Mouse (Mus musculus): ENCODE results near the gene Cped1. TPM values are rescaled to one million over a fixed set of nuclear protein-coding genes. Genes with fewer than 3 reads are reported as not detected.

The Cped1 gene
- 25.0 and 29.4 TPM in 2 replicates for polyA plus RNA-seq (2015; fragmentation: Nextera tagmentation; extraction: Ambion mirVana)

GRCm38 (mm10) chr6:21985732-21986540 lies at the start of gene Cped1:
Gene Cped1, plus strand, starts transcription at chr6:21985916.
- TF ChIP-seq EP300 (IDR thresholded peaks at IDR 0.05) (no peak), CTCF (IDR thresholded peaks at IDR 0.05) (no peak)
- Histone ChIP-seq H3K27me3 (replicated peaks; ENCODE audit: insufficient read depth, low read length) (no peaks in the 10 kb centered on the region), H3K27ac (ENCODE audit: low read length) (peak within 1 kb of the TSS; percentile 66), H3K36me3 (ENCODE audit: insufficient read depth, low read length) (no peaks in the 10 kb centered on the region), H3K4me3 (ENCODE audit: low read depth, low read length) (peak within 1 kb of the TSS; percentile 51), H3K9ac (replicated peaks; ENCODE audit: low read depth) (peak within 1 kb of the TSS; percentile 41), H3K9me3 (ENCODE audit: low read length) (no peaks in the 10 kb centered on the region), H3K4me1 (ENCODE audit: insufficient read depth, low read depth, low read length) (no peaks in the 10 kb centered on the region), H3K4me2 (replicated peaks; ENCODE audit: low read depth, low read length) (peak within 1 kb of the TSS; percentile 75)
- peak; percentile 84 for ATAC-seq
- DNase-seq (ENCODE audit: low spot score), result peak; percentile 65
- under 1% methylated on average over 38 of the region's 38 CpGs for WGBS

- 62% methylated on average over 4 of the region's 4 CpGs for WGBS
- H3K9ac ChIP-seq (replicated peaks; ENCODE audit: low read depth), result no peak overlapping the region
- H3K4me2 ChIP-seq (replicated peaks; ENCODE audit: low read depth, low read length), result no peak overlapping the region
These were observed 47.6 kb upstream of the Cped1 start for GRCm38 (mm10) chr6:21937981-21938635.

GRCm38 (mm10) chr6:21949226-21949731 lies 36.4 kb upstream of the Cped1 start, which contains the start of gene Ing3:
Gene Ing3, plus strand, starts transcription at chr6:21949571.
- peak within 1 kb of the TSS; percentile 71 for H3K4me2 ChIP-seq (replicated peaks; ENCODE audit: low read depth, low read length)
- peak within 1 kb of the TSS; percentile 80 for H3K4me3 ChIP-seq (ENCODE audit: low read depth, low read length)
- H3K27me3 ChIP-seq (replicated peaks; ENCODE audit: insufficient read depth, low read length), result no peaks in the 10 kb centered on the region
- H3K4me1 ChIP-seq (ENCODE audit: insufficient read depth, low read depth, low read length), result peaks cover 4% of the 10 kb centered on the region; the same call in 1 of the 2 replicates
- under 1% methylated on average over 35 of the region's 35 CpGs for WGBS
- ATAC-seq, result peak; percentile 96
- H3K9me3 ChIP-seq (ENCODE audit: low read length), result no peaks in the 10 kb centered on the region
- H3K9ac ChIP-seq (replicated peaks; ENCODE audit: low read depth), result peak within 1 kb of the TSS; percentile 82
- 0 out of 2 replicates have a peak, but pooled peaks cover under 1% of the 10 kb centered on the region for H3K36me3 ChIP-seq (ENCODE audit: insufficient read depth, low read length)
- peak within 1 kb of the TSS; percentile 99 for H3K27ac ChIP-seq (ENCODE audit: low read length)
- TF ChIP-seq EP300 (IDR thresholded peaks at IDR 0.05) (no peak), CTCF (IDR thresholded peaks at IDR 0.05) (no peak)
- peak; percentile 99 for DNase-seq (ENCODE audit: low spot score)

More at GRCm38 (mm10) chr6:21937981-21938635, 47.6 kb upstream of the Cped1 start:
- no peaks in the 10 kb centered on the region for H3K36me3 ChIP-seq (ENCODE audit: insufficient read depth, low read length)
- H3K27me3 ChIP-seq (replicated peaks; ENCODE audit: insufficient read depth, low read length), result no peaks in the 10 kb centered on the region
- no peak overlapping the region for H3K27ac ChIP-seq (ENCODE audit: low read length)
- TF ChIP-seq CTCF (IDR thresholded peaks at IDR 0.05) (no peak), EP300 (IDR thresholded peaks at IDR 0.05) (0 out of 2 replicates have a peak, but pooled peaks have one; percentile 49)
- H3K4me1 ChIP-seq (ENCODE audit: insufficient read depth, low read depth, low read length), result no peaks in the 10 kb centered on the region
- ATAC-seq (no peak), DNase-seq (ENCODE audit: low spot score) (no peak)
- no peaks in the 10 kb centered on the region for H3K9me3 ChIP-seq (ENCODE audit: low read length)
- no peak overlapping the region for H3K4me3 ChIP-seq (ENCODE audit: low read depth, low read length)

- TF ChIP-seq EP300 (IDR thresholded peaks at IDR 0.05), result no peak
- TF ChIP-seq CTCF (IDR thresholded peaks at IDR 0.05), result no peak; the same call in 1 of the 2 replicates
- ATAC-seq, result peak; percentile 95
- WGBS, result 1% methylated on average over 63 of the region's 68 CpGs
These were observed 35.8 kb upstream of the Cped1 start for GRCm38 (mm10) chr6:21949771-21950448.

GRCm38 (mm10) chr6:21950676-21951075 lies 35.0 kb upstream of the Cped1 start:
- Histone ChIP-seq H3K27ac (ENCODE audit: low read length) (peak overlapping the region; percentile 99), H3K4me1 (ENCODE audit: insufficient read depth, low read depth, low read length) (peaks cover 4% of the 10 kb centered on the region; the same call in 1 of the 2 replicates), H3K9ac (replicated peaks; ENCODE audit: low read depth) (no peak overlapping the region), H3K4me3 (ENCODE audit: low read depth, low read length) (peak overlapping the region; percentile 80; the same call in 1 of the 2 replicates), H3K27me3 (replicated peaks; ENCODE audit: insufficient read depth, low read length) (no peaks in the 10 kb centered on the region), H3K36me3 (ENCODE audit: insufficient read depth, low read length) (peaks cover 5% of the 10 kb centered on the region; the same call in 1 of the 2 replicates), H3K4me2 (replicated peaks; ENCODE audit: low read depth, low read length) (peak overlapping the region; percentile 71), H3K9me3 (ENCODE audit: low read length) (no peaks in the 10 kb centered on the region)
- WGBS, result 77% methylated on average over 2 of the region's 2 CpGs
- TF ChIP-seq EP300 (IDR thresholded peaks at IDR 0.05) (no peak), CTCF (IDR thresholded peaks at IDR 0.05) (no peak)
- ATAC-seq (no peak), DNase-seq (ENCODE audit: low spot score) (no peak)

More at GRCm38 (mm10) chr6:21949771-21950448, 35.8 kb upstream of the Cped1 start:
- Histone ChIP-seq H3K9me3 (ENCODE audit: low read length) (no peaks in the 10 kb centered on the region), H3K27me3 (replicated peaks; ENCODE audit: insufficient read depth, low read length) (no peaks in the 10 kb centered on the region), H3K4me1 (ENCODE audit: insufficient read depth, low read depth, low read length) (peaks cover 4% of the 10 kb centered on the region; the same call in 1 of the 2 replicates), H3K4me3 (ENCODE audit: low read depth, low read length) (peak overlapping the region; percentile 80), H3K36me3 (ENCODE audit: insufficient read depth, low read length) (0 out of 2 replicates have a peak, but pooled peaks cover 3% of the 10 kb centered on the region), H3K27ac (ENCODE audit: low read length) (peak overlapping the region; percentile 99), H3K4me2 (replicated peaks; ENCODE audit: low read depth, low read length) (peak overlapping the region; percentile 71), H3K9ac (replicated peaks; ENCODE audit: low read depth) (peak overlapping the region; percentile 82)
- peak; percentile 97 for DNase-seq (ENCODE audit: low spot score)
